ENCODE assay signal across 12 mouse cellular contexts in genomic region chr2:144112666-144113065, GRCm38 (mm10).
"Had no signal": no experiment of that assay in that cellular context is flagged by ENCODE, and none has a peak within 500 bp of the region (broad histone marks: within the 10 kb centered on the region; RNA-seq: fewer than 3 reads in every experiment).

No protein-coding gene starts in this region.

- DNase-seq: kidney, postnatal 10 days; liver; lung, adult 2 months; lung, postnatal 36 days; thymus, adult 18-20 months; thymus, postnatal 14 days had no signal

- H3K4me2 ChIP-seq: limb, embryonic 12.5 days; midbrain, embryonic 13.5 days; neural tube, embryonic 15.5 days had no signal

- H3K27ac ChIP-seq: layer of hippocampus, adult 2 months; limb, embryonic 12.5 days; liver, embryonic 14.5 days; midbrain, embryonic 13.5 days; neural tube, embryonic 15.5 days had no signal

- H3K36me3 ChIP-seq: limb, embryonic 12.5 days; midbrain, embryonic 13.5 days; neural tube, embryonic 15.5 days had no signal

- H3K9ac ChIP-seq: limb, embryonic 12.5 days; liver, embryonic 14.5 days; midbrain, embryonic 13.5 days; neural tube, embryonic 15.5 days had no signal

- H3K4me1 ChIP-seq: limb, embryonic 12.5 days; midbrain, embryonic 13.5 days; neural tube, embryonic 15.5 days had no signal

- ATAC-seq: midbrain, embryonic 13.5 days had no signal

- H3K9me3 ChIP-seq: limb, embryonic 12.5 days; midbrain, embryonic 13.5 days; neural tube, embryonic 15.5 days had no signal

- H3K27me3 ChIP-seq: limb, embryonic 12.5 days; midbrain, embryonic 13.5 days; neural tube, embryonic 15.5 days had no signal

- H3K4me3 ChIP-seq: layer of hippocampus, adult 2 months; limb, embryonic 12.5 days; midbrain, embryonic 13.5 days; myocyte; neural tube, embryonic 15.5 days had no signal
